Mouse (Mus musculus): ENCODE measurements around the gene Gm49394. TPM values are rescaled to one million over a fixed set of nuclear protein-coding genes. Genes with fewer than 3 reads are reported as not detected.

Gm49394 gene
- polyA plus RNA-seq, 1 experiment = not detected

- Histone ChIP-seq H3K4me1 (ENCODE audit: control insufficient read depth, insufficient read depth, insufficient read length, low read length) (no peaks in the 10 kb centered on the region), H3K4me3 (ENCODE audit: insufficient read depth, low read depth, low read length) (no peak overlapping the region), H3K27ac (replicated peaks; ENCODE audit: low read depth, low read length) (no peak overlapping the region)
Measured at GRCm38 (mm10) chr7:142636178-142636577, 33.6 kb downstream of the Gm49394 start.

GRCm38 (mm10) chr7:142630691-142631090 lies 39.1 kb downstream of the Gm49394 start:
- no peak overlapping the region for H3K4me3 ChIP-seq (ENCODE audit: insufficient read depth, low read depth, low read length)
- no peaks in the 10 kb centered on the region for H3K4me1 ChIP-seq (ENCODE audit: control insufficient read depth, insufficient read depth, insufficient read length, low read length)
- no peak overlapping the region for H3K27ac ChIP-seq (replicated peaks; ENCODE audit: low read depth, low read length)

- Histone ChIP-seq H3K4me1 (ENCODE audit: control insufficient read depth, insufficient read depth, insufficient read length, low read length) (no peaks in the 10 kb centered on the region), H3K4me3 (ENCODE audit: insufficient read depth, low read depth, low read length) (no peak overlapping the region), H3K27ac (replicated peaks; ENCODE audit: low read depth, low read length) (no peak overlapping the region)
Measured at GRCm38 (mm10) chr7:142629806-142630205, 39.9 kb downstream of the Gm49394 start.

- Histone ChIP-seq H3K4me1 (ENCODE audit: control insufficient read depth, insufficient read depth, insufficient read length, low read length) (no peaks in the 10 kb centered on the region), H3K4me3 (ENCODE audit: insufficient read depth, low read depth, low read length) (no peak overlapping the region), H3K27ac (replicated peaks; ENCODE audit: low read depth, low read length) (no peak overlapping the region)
Measured at GRCm38 (mm10) chr7:142622180-142622579, 47.6 kb downstream of the Gm49394 start.

GRCm38 (mm10) chr7:142613077-142613476 lies 56.7 kb downstream of the Gm49394 start:
- Histone ChIP-seq H3K4me1 (ENCODE audit: control insufficient read depth, insufficient read depth, insufficient read length, low read length) (no peaks in the 10 kb centered on the region), H3K27ac (replicated peaks; ENCODE audit: low read depth, low read length) (no peak overlapping the region), H3K4me3 (ENCODE audit: insufficient read depth, low read depth, low read length) (no peak overlapping the region)

- Histone ChIP-seq H3K4me3 (ENCODE audit: insufficient read depth, low read depth, low read length) (no peak overlapping the region), H3K27ac (replicated peaks; ENCODE audit: low read depth, low read length) (no peak overlapping the region), H3K4me1 (ENCODE audit: control insufficient read depth, insufficient read depth, insufficient read length, low read length) (no peaks in the 10 kb centered on the region)
Measured at GRCm38 (mm10) chr7:142610627-142611406, 58.9 kb downstream of the Gm49394 start.

GRCm38 (mm10) chr7:142600921-142601320 lies 68.8 kb downstream of the Gm49394 start:
- no peak overlapping the region for H3K4me3 ChIP-seq (ENCODE audit: insufficient read depth, low read depth, low read length)
- no peak overlapping the region for H3K27ac ChIP-seq (replicated peaks; ENCODE audit: low read depth, low read length)
- H3K4me1 ChIP-seq (ENCODE audit: control insufficient read depth, insufficient read depth, insufficient read length, low read length) = no peaks in the 10 kb centered on the region

Other genes starting within 250 kb of the Gm49394 start
- not detected in 2 replicates for gene Syt8, start 235.1 kb downstream of the Gm49394 start, polyA plus RNA-seq (2012; ENCODE audit: insufficient read depth, insufficient read length, missing spikeins)
- gene Tnni2, start 228.1 kb downstream of the Gm49394 start, polyA plus RNA-seq (2012; ENCODE audit: insufficient read depth, insufficient read length, missing spikeins) = 232 and 484 TPM in 2 replicates
- gene Lsp1, start 209.1 kb downstream of the Gm49394 start, polyA plus RNA-seq (2012; ENCODE audit: insufficient read depth, insufficient read length, missing spikeins) = 18.0 and 22.8 TPM in 2 replicates
- 455 and 586 TPM in 2 replicates for gene Tnnt3, start 171.1 kb downstream of the Gm49394 start, polyA plus RNA-seq (2012; ENCODE audit: insufficient read depth, insufficient read length, missing spikeins)
- 3.6 and 8.8 TPM in 2 replicates for gene Mrpl23, start 137.3 kb downstream of the Gm49394 start, polyA plus RNA-seq (2012; ENCODE audit: insufficient read depth, insufficient read length, missing spikeins)
- gene Igf2, start 3.1 kb downstream of the Gm49394 start, polyA plus RNA-seq (2012; ENCODE audit: insufficient read depth, insufficient read length, missing spikeins) = 6.6 and 9.1 TPM in 2 replicates
- not detected in 2 replicates for gene Ins2, start 73.4 kb upstream of the Gm49394 start, polyA plus RNA-seq (2012; ENCODE audit: insufficient read depth, insufficient read length, missing spikeins)